Mouse (Mus musculus): ENCODE data around the gene Supt6.

GRCm38 (mm10) chr11:78176905-78177331, 68.9 kb downstream of the Supt6 start:
- TF ChIP-seq CTCF (IDR thresholded peaks at IDR 0.05; ENCODE audit: insufficient read depth, low read length) = no peak
- no peak for TF ChIP-seq POLR2A (IDR thresholded peaks at IDR 0.05; ENCODE audit: borderline replicate concordance, extremely low read depth, low read depth, low read length)

Measured in lung, adult 2 months (tissue).